Mouse (Mus musculus) monocyte, adult 5-6 weeks (primary cell): ENCODE data around the gene Utp11. TPM values are rescaled to one million over a fixed set of nuclear protein-coding genes. Genes with fewer than 3 reads are reported as not detected.
"Not testable (repeated sequence)": the region's sequence is repeated elsewhere in the genome, so short reads cannot be mapped to it uniquely, and the experiment has no call there.

Experiments used
- ATAC-seq: fragments of 153-309, 156-312 bp; replicated peaks from 2 replicates; pipeline ENCODE4 v1.8.0; 2017; ENCODE audit warnings: mild to moderate bottlenecking; ENCODE audit not compliant: low TSS enrichment, insufficient number of reproducible peaks, severe bottlenecking, poor library complexity, low FRiP score
- total RNA-seq: library from RNA; stranded (forward); fragments of 200-1000, 200-491, 200-594 nt; gene quantifications from 3 replicates; pipeline ENCODE4 v1.2.3, GENCODE M21; 2017

Utp11 gene
- total RNA-seq, result 28.4 to 46.7 TPM (median 36.0 TPM) in 3 replicates

DNA sequence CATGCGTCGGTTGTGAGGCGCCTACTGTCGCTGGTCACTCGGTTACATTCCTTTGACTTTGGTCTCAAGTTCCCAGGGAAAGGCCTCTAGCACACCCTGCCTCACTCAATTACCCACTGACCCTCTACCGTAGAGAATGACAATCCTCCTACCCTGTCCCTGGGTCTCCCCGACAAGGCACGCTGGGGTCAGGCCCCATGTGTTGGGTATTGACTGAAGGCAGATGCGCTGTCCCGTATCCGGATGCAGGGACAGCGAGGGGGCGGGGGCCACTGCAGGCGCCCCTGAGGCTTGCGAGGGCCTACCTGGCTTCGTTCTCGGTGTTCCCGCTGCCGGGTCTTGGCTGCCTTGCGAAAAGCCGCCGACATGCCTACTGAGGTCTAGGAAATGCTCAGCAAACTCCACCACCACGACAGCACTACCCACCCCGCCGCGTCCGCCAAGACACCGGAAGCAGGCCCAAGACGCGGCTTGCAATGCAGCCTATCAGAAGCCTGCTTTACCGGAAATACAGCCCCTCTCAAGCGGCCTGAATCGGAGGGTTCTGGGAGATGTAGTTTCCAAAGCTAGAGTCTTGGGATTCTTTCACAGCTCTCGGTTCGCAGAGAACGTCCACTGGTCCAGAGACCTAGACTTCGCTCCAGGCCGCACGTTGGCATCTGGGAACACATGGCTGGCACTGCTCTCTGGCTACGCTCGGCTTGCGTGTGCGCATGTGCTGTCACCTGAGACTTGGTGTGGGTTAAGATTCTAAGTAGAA lies at the start of gene Utp11:
Utp11 (minus strand) TSS at position 466 of the 760 bp plus-strand sequence.
- peak; percentile 95 for ATAC-seq

DNA sequence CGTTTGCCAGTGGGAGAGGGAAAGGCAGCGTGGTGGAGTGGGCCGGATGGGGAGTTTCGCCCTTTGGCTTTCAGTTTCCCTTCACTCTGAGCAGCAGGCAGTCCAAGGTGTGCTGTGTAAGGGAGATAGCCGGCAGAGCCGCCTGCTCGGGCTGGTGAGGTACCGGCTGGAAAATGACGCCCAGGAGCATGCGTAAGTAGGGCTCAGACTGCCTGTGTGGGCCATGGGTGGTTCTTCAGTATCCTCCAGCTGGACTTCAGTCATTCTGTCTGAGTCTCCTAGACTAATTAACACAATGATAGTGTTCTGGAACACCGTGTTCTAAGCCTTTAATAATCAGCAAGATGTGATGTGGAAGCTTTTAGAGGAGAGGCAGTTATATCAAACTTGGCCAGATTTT lies 49.4 kb upstream of the Utp11 start:
- ATAC-seq, result no peak

DNA sequence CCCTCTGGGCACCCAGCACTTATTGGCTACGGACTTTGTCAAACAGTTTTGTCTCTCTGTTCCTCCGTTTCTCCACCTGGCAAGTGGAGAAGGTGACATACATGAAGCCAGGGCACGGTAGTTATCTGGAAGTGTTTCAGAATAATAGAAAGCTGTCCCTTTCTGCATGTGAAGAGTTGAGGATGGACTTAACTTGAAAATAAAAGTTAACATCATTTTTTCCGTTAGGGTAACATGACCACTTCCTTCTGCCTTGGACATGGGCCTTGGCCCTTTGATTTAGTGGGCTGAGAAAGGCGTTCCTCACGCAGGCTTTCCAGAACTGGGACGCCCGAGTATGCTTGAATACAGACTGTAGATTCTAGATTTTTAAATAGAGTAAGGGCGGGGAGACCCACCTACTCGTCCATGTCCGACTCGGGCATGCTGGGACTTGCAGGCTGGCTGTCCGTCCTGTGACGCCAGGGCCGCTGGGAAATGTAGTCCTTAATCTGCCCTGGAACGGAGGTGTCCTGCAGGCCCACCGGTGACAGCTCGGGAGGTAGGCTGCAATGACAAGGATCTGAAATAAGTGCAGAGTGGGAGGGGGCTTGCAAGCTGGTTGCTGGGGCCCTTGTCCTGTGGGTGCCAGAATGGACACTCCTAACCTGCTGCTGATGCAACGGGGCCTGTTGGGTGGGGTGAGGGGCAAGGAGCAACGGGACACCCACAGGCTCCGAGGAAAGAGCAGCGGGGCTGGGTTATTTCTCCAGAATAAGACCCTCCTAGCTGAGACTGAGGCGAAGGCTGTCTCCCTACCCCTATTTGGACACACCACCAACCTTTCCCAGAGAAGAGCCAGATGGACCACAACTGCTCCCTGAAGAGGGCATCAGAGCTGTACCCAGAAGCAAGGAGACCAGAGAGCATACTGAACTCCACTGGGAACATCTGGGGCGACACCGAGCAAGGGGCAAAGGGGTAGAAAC lies 48.3 kb upstream of the Utp11 start, which contains the start of gene Inpp5b:
Inpp5b (plus strand) TSS at position 475 of the 968 bp plus-strand sequence.
- ATAC-seq, result peak; percentile 90

DNA sequence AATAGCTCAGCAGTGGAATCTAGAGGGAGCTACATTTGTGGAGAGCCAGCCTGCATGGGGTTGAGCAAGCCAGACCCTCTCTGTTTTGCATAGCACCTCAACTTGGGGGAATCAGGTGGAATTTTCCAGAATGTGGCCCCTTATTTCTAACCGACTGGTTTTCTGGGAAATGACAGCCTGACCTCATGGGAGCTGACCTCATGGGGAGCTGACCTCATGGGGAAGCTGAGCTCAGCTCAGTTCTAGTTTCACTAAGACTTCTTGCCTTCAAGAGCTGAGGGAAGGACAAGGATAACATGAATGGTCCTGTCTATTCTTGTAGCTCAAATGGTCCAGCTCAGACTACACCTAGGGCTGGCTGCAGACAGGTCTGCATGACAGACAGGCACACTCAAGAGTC lies 45.4 kb upstream of the Utp11 start:
- ATAC-seq, result no peak

DNA sequence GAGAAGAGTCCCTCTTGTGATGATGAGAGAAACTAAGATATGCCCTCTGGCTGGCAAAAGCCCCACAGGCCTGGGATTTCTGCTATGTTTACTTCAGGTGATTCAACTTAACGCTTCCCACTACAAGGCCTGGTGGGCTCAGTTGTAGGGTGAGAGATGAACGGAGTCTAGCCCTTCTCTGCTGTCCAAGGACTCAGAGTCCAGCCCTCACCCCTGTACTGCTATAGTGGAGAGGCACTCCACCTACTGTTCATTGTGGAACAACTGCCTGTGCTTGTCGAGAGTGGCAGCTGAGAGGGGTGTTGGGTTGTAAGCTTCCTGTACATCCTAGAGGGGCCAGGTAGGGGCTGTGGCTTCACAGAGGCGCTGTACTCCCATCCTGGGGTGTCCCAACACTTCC lies 44.6 kb upstream of the Utp11 start:
- ATAC-seq, result no peak

DNA sequence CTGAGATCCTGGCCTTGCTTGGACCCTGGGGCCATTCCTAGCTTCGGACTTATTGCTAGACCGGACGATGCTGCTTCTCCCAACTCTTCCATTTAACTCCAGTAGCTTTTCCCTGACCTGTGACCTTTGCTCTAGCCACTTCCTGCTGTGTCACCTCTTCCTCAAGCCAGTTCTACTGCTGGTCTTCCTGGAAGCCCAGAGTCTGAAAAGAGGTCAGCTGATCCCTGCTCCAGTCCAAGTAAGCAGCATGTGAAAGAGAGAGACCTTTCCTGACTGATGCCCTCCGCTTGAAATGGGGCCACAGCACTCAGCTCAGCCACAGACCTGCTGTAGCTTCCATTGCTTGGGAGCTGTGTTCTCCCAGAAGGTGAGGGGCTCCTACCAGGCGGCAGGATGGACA lies 44.1 kb upstream of the Utp11 start:
- ATAC-seq, result no peak

DNA sequence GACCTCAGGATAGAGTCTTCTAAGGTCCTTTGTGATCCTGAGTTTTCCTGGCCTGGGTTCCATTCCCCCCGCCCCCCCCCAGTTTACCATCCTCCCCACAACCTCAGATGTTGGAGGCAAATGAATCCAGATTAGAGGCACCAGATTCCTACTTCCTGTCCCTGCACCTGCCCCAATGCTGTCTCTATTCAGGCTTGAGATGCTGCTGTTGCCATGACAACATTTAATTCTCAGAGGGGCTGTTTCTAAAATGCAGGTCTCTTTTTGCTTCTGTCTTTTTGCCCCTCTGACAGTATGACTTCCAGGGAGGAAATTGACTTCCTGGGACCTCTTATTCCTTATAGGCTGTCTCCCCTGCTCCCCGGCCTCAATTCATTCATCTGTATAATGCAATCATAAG lies 43.6 kb upstream of the Utp11 start:
- ATAC-seq, result no peak

DNA sequence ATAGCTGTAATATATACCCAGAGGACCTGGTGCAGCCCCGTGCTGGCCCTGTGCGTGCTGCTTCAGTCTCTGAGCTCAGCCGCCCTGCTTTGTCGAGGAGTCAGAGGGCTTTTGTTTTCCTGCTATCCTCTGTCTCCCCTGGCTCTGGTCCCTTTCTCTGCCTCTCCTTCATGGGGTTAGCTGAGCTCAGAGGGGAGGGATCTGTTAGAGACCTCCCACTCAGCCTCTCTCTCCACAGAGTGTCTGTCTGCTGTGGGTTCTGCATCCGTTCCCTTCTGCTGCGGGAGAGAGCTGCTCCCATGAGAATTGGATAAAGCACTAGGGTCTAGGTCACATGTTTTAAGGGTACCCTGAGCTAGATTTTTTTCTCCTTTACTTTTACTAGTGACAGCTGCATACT lies 32.7 kb upstream of the Utp11 start:
- no peak for ATAC-seq

DNA sequence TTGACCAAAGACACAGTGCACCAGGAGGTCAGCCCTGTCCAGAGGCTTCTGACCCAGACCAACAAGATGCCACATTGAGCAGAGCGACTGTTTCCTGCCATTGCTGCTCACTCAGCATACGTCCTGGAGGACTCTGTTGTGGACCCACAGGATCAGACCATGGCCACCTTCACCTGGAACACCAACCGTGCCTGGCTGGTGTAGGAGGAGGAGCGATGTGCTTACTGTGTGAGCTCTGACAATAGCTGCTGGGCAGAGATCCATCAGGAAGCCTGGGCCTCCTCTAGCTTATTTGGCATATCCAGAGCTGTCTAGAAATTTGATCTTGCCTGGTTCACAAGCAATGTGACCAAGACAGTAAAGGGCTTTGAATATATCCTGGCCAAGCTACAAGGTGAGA lies 25.7 kb upstream of the Utp11 start:
- no peak for ATAC-seq

DNA sequence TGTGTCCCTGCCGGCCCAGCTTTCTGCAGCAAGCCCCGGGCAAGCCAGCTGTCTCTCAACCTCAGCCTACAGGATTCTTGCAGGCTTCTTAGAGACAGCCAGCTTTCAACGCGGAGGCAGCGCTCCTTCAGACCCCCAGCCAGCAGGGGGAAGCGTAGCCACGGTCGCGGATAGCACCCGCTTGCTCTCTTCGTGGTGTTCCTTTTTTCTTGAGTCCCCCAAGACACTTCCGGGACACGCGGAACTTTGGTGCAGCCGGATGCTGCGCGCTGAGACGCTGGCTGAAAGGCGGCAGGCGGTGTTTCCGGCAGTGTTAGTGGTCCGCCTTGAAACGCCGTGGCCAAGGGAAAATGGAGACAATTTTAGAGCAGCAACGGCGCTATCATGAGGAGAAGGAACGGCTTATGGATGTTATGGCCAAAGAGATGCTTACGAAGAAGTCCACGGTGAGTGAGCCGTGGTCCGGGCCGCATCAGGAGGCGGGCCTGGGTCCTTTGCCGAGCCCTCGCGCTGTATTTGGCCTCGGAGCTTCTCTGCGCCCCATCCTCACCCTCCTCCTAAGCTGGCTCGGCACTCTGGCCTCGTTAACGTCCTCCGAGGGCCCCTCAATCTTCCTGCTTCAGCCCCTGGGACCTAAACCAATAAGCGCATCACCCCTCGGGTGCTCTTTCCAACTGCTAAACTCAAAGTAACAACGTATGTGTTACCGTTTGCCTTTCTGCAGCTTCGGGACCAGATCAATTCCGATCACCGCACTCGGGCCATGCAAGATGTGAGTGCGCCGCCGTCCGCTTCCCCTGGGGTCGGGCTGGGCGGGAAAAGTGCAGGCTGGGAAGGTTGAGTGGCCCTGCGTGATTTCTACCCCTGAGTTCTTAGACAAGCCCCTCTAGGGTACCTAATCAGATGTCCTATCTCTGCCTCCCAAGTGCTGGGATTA lies 21.4 kb upstream of the Utp11 start, which contains the start of gene Sf3a3:
Sf3a3 (plus strand) TSS at position 232 of the 937 bp plus-strand sequence.
- ATAC-seq, result peak; percentile 94

DNA sequence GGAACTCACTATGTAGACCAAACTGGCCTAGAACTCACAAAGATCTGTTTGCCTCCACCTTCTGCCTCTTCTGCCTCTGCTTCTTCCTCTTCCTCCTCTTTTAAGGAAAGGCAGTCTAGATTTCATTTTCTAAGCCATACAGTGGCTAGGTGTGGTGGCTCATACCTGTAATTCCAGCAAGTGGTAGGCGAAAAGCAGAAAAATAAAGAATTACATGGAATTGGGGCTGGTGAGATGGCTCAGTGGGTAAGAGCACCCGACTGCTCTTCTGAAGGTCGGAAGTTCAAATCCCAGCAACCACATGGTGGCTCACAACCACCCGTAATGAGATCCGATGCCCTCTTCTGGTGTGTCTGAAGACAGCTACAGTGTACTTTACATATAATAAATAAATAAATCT lies 20.4 kb upstream of the Utp11 start:
- ATAC-seq, result not testable (repeated sequence)

DNA sequence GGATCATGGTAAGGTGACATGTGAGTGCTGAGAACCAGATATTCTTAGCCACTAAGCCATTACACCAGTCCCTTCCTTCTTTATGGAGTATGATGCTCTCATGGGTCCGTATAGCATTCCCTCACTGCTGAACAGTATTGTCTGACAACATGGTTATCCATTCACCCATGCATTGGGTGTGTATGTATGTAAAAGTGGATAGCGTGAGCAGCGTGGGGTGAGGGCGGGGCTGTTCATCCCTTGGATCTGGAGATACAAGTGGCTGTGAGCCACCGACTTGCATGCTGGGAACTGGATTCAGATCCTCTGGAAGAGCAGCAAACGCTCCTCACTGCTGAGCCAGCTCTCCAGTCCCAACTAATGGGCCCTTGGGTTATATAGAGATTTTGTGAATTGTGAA lies 19.2 kb upstream of the Utp11 start:
- ATAC-seq, result no peak

DNA sequence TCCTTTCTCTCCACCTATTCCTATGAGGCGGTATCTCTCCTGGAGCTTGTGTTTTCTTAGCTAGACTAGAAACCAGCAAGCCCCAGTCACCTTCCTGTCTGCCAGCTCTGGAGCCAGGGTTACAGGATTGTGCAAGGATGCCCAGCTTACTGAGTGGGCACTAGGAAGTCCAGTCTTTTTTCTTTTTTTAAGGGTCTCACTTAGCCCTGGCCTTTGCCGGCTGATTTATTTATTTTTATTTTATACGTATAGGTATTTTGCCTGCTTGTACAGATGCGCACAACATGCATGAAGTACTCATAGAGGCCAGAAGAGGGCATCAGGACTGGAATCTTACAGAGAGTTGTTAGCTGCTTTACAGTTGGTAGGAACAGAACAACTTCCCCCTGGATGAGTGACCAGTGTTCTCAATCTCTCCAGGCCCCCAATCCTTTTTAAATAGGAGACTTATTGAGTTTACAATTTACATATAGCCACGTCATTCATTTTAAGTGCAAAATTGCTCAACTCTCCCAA lies 17.4 kb upstream of the Utp11 start:
- ATAC-seq, result 0 out of 2 replicates have a peak, but pooled peaks have one; percentile 21

DNA sequence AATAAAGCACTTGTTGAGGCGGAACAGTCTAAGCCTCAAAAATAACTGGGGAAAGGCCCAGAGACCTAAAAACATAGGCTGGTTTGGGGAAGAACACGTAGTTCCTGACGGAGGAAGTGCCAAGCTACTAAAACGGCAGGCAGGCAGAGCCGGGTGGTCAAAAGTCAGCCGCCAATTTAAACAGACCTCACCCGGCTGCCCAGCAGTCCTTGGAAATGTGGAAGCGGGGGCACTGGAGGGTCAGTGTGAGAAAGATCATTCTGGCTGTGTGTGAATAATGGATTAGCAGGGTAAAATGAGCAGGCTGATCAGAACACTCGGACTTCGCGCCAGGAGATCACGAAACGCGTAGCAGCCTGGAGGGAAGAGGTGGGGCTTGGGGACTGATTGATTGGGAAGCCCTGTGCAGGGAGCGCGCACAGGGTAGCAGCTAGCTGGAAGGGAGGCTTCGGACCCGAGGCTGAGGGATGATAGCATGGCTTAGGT lies 16.6 kb upstream of the Utp11 start:
- no peak for ATAC-seq

DNA sequence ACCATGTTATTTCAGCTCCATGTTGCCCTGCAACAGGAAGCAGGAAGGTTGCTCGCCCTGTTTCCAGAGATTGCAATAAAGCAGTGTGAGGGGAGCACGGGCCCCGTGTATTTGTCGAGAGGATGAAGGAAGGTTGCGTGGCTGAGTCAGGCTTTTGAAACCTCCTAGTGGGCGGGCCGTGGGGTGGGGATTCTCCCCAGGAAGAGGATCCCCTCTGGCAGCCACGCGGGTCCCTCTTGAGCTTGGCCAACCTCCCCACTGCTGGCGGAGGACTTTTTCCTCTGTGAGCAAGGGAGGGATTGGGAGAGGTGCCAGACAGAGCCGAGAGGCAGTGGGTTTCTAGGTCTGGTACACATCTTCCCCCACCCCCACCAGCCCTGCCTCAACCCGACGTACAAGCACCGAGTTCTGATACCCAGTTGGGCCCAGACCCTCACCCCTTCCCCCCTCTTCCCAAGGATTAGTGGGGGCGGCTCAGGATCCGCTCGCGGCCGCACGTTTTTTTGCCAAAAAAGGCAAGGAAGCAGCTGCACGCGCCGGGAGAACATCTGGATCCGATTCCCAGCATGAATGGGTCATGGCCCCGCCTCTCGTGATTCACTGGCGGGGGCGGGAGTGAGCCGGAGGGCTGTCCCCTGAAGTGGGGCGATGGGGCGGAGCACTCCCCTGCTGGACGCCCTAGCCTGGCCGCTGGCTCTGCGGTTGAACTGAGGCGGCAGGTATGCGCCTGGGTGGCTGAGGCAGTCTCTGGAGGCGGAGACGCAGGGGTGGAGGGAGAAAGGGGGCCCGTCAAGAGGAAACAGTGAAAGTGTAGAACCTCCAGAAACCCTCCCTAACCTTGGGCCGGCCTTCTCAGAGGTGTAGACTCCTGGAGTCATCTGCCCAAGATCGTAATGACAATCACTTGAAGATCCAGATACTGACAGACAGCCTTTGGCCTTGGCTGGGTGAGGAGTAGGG lies 15.4 kb upstream of the Utp11 start:
- peak; percentile 57 for ATAC-seq

DNA sequence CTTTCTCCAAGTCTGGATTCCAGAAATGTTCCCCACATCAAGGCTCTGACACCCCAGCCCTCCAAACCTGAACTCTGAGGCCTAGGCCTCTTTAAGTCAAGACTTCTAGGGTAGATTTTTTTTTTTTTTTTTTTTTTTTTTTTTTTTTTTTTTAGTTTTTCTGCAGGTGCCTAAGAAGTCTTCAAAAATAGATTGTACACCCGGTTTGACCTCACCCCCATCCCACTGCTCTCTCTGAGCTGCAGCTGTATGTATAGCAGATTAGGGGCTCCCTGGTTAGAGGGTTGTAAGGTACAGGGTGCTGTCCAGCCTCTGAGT lies 14.8 kb upstream of the Utp11 start:
- ATAC-seq, result not testable (repeated sequence)
